Mouse (Mus musculus) myocyte (in vitro differentiated cells): ENCODE results near the gene Olfr983.

Source experiments
- E2F4 ChIP-seq: IDR thresholded peaks from one replicate; pipeline ENCODE4 v1.6.1; 2011; ENCODE audit warnings: mild to moderate bottlenecking, control low read depth, moderate library complexity; ENCODE audit not compliant: insufficient read depth
- MAX ChIP-seq: IDR thresholded peaks from one replicate; pipeline ENCODE4 v1.6.1; 2011; ENCODE audit warnings: low read depth, mild to moderate bottlenecking, control low read depth
- MYOD1 ChIP-seq, 3 experiments: IDR thresholded peaks; one replicate each; pipeline ENCODE4 v1.6.1; 2011; ENCODE audit warnings: control low read depth in 2 of 3, low read depth in 2 of 3, mild to moderate bottlenecking in 2 of 3, moderate library complexity in 1 of 3; ENCODE audit not compliant: insufficient read length in 2 of 3, control insufficient read depth in 1 of 3
- MYOG ChIP-seq, 3 experiments: IDR thresholded peaks; one replicate each; pipeline ENCODE4 v1.6.1; 2011; ENCODE audit warnings: control low read depth in 2 of 3, low read depth in 2 of 3, mild to moderate bottlenecking in 2 of 3; ENCODE audit not compliant: insufficient read length in 2 of 3, control insufficient read depth in 1 of 3, insufficient read depth in 1 of 3
- POLR2A ChIP-seq: IDR thresholded peaks from one replicate; pipeline ENCODE4 v1.6.1; 2011; ENCODE audit warnings: low read depth, mild to moderate bottlenecking, control low read depth, moderate library complexity; ENCODE audit not compliant: insufficient read length
- POLR2AphosphoS2 ChIP-seq: IDR thresholded peaks from one replicate; pipeline ENCODE4 v1.6.1; 2011; ENCODE audit warnings: low read depth, control low read depth; ENCODE audit not compliant: insufficient read length
- REST ChIP-seq: IDR thresholded peaks from one replicate; pipeline ENCODE4 v1.6.1; 2011; ENCODE audit warnings: mild to moderate bottlenecking, control low read depth, moderate library complexity; ENCODE audit not compliant: insufficient read depth, insufficient read length
- SRF ChIP-seq: IDR thresholded peaks from one replicate; pipeline ENCODE4 v1.6.1; 2011; ENCODE audit warnings: low read depth; ENCODE audit not compliant: control insufficient read depth, insufficient read length
- TCF12 ChIP-seq: IDR thresholded peaks from one replicate; pipeline ENCODE4 v1.6.1; 2011; ENCODE audit warnings: mild to moderate bottlenecking, control low read depth; ENCODE audit not compliant: poor library complexity, insufficient read depth, severe bottlenecking
- TCF3 ChIP-seq: IDR thresholded peaks from one replicate; pipeline ENCODE4 v1.6.1; 2011; ENCODE audit warnings: low read depth, control low read depth; ENCODE audit not compliant: insufficient read length
- USF1 ChIP-seq: IDR thresholded peaks from one replicate; pipeline ENCODE4 v1.6.1; 2011; ENCODE audit warnings: low read depth, mild to moderate bottlenecking, control low read depth, moderate library complexity

- TF ChIP-seq POLR2A (no peak), TCF12 (no peak), USF1 (no peak), MYOG (IDR thresholded peaks at IDR 0.05; ENCODE audit: control insufficient read depth in 1 of 3, insufficient read depth in 1 of 3, insufficient read length in 2 of 3, low read depth in 2 of 3) (no peak), MYOD1 (IDR thresholded peaks at IDR 0.05; ENCODE audit: control insufficient read depth in 1 of 3, insufficient read length in 2 of 3, low read depth in 2 of 3) (no peak), E2F4 (no peak), MAX (no peak), TCF3 (no peak), POLR2AphosphoS2 (no peak), SRF (no peak), REST (no peak)
Observed at GRCm38 (mm10) chr9:40136987-40137688, 43.7 kb upstream of the Olfr983 start.
